Mouse (Mus musculus): Measurements from ENCODE around the gene Rai1. TPM values are rescaled to one million over a fixed set of nuclear protein-coding genes. Genes with fewer than 3 reads are reported as not detected.

Rai1 gene
- polyA plus RNA-seq, 1 experiment = 123 TPM

DNA sequence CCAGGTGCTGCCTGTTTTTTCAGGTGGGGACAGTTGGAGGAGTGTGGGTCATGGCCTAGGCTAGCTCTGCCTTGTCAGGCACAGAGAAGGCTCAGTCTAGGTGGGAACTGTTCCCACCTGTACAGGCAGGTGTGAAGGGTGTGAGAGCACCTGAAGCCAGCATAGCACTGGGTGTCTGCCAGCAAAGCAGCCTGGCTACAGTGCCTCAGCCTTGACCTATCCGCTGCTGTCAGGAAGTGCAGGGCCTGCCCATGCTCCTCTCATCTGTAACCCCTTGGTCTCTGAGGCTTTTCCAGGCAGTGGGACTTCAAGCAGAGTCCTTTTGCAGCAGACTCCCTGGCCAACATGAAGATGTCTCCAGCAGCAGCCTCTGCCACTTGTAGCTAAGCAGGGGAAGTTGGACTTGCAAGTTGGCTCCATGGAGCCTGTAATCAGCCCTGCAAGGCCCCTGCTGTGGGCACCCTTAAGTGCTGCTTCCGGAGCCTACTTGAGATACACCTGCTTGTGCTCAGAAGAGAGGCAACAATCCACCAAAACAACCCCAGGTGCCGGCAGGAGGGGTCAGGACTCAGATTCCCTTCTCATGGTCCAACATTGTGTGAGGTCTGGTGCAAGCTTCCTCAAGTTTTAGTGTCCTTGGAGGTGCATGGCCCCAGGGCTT, 55.8 kb downstream of the Rai1 start:
- H3K27ac ChIP-seq (ENCODE audit: insufficient read depth, low read depth, low read length) = no peak overlapping the region
- WGBS = 67% methylated on average over 3 of the region's 3 CpGs
- H3K4me1 ChIP-seq (ENCODE audit: control insufficient read depth, insufficient read depth, low read length) = peaks cover 40% of the 10 kb centered on the region
- no peak overlapping the region for H3K4me3 ChIP-seq (ENCODE audit: insufficient read depth, low read depth, low read length)
- TF ChIP-seq CTCF (IDR thresholded peaks at IDR 0.05; ENCODE audit: insufficient read depth, low read depth, low read length) (no peak), POLR2A (IDR thresholded peaks at IDR 0.05; ENCODE audit: insufficient read depth, low read depth, low read length) (no peak)

DNA sequence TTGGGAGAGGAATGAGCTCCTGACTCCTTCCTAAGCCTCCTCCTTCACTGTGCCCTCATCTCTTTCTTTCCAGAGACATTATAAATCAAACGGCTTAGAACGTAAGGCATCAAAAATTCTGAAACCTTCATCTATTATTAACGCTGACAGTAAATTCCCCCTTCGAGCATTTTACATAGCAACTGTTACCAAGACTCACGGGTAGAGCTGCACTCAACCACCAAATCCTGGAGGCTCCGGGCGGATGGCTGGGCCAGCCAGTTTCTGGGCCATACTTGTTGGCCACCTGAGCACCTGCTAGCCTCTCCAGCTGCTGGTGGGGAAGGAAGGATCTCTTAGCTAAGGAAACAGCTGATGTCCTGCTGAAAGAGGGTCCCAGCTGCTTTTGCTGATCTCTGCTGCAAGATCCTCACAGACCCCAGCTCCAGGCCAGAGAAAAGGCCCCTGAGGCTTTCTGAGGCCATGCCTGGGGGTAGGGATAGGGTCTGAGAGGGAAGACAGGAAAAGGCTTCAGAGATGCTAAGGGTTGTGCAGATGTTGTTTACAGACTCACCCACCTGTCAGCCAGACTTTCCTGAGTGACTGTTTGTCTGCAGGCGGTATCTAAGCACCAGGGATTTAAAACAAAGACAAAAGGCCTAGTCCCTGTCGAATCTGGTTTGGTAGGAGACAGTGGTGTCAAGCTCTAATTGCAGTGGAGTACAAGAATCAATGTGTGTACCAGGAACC, 56.5 kb downstream of the Rai1 start:
- peaks cover 43% of the 10 kb centered on the region for H3K4me1 ChIP-seq (ENCODE audit: control insufficient read depth, insufficient read depth, low read length)
- TF ChIP-seq CTCF (IDR thresholded peaks at IDR 0.05; ENCODE audit: insufficient read depth, low read depth, low read length) (no peak), POLR2A (IDR thresholded peaks at IDR 0.05; ENCODE audit: insufficient read depth, low read depth, low read length) (no peak)
- 28% methylated on average over 9 of the region's 9 CpGs for WGBS
- H3K27ac ChIP-seq (ENCODE audit: insufficient read depth, low read depth, low read length) = peak overlapping the region; percentile 61
- H3K4me3 ChIP-seq (ENCODE audit: insufficient read depth, low read depth, low read length) = no peak overlapping the region

GRCm38 (mm10) chr11:60162547-60162946, 57.7 kb downstream of the Rai1 start:
- no peak overlapping the region for H3K4me3 ChIP-seq (ENCODE audit: insufficient read depth, low read depth, low read length)
- H3K4me1 ChIP-seq (ENCODE audit: control insufficient read depth, insufficient read depth, low read length) = peaks cover 43% of the 10 kb centered on the region
- TF ChIP-seq CTCF (IDR thresholded peaks at IDR 0.05; ENCODE audit: insufficient read depth, low read depth, low read length) (no peak), POLR2A (IDR thresholded peaks at IDR 0.05; ENCODE audit: insufficient read depth, low read depth, low read length) (no peak)
- no peak overlapping the region for H3K27ac ChIP-seq (ENCODE audit: insufficient read depth, low read depth, low read length)
- WGBS = 78% methylated on average over 1 of the region's 1 CpGs

- Histone ChIP-seq H3K4me3 (ENCODE audit: insufficient read depth, low read depth, low read length) (no peak overlapping the region), H3K4me1 (ENCODE audit: control insufficient read depth, insufficient read depth, low read length) (peaks cover 47% of the 10 kb centered on the region), H3K27ac (ENCODE audit: insufficient read depth, low read depth, low read length) (no peak overlapping the region)
- no peak for TF ChIP-seq CTCF (IDR thresholded peaks at IDR 0.05; ENCODE audit: insufficient read depth, low read depth, low read length)
- TF ChIP-seq POLR2A (IDR thresholded peaks at IDR 0.05; ENCODE audit: insufficient read depth, low read depth, low read length) = no peak
- WGBS = 92% methylated on average over 4 of the region's 4 CpGs
These were observed 58.5 kb downstream of the Rai1 start for GRCm38 (mm10) chr11:60163362-60163761.

DNA sequence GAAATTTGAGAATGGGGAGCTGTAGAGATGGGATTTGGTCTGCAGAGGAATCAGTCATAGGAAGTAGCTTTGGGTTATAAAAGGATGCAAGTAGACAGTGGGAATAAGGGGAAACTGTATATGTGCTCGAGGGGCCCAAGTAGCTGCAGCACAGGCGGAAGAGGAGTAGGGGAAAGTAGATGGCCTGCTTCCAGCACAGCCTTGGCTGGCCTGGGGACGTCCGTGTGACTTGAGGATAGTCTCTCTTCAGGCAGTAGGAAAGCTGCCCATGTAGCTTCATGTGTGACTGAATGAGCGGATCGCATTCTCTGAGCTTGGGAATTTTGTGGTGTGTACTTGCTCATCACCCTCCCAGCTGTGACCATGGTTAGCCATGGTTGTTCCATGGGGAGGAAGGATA, 59.6 kb downstream of the Rai1 start:
- H3K4me3 ChIP-seq (ENCODE audit: insufficient read depth, low read depth, low read length) = no peak overlapping the region
- TF ChIP-seq POLR2A (IDR thresholded peaks at IDR 0.05; ENCODE audit: insufficient read depth, low read depth, low read length) (no peak), CTCF (IDR thresholded peaks at IDR 0.05; ENCODE audit: insufficient read depth, low read depth, low read length) (no peak)
- H3K27ac ChIP-seq (ENCODE audit: insufficient read depth, low read depth, low read length) = no peak overlapping the region
- H3K4me1 ChIP-seq (ENCODE audit: control insufficient read depth, insufficient read depth, low read length) = peaks cover 56% of the 10 kb centered on the region
- 65% methylated on average over 6 of the region's 6 CpGs for WGBS

- TF ChIP-seq CTCF (IDR thresholded peaks at IDR 0.05; ENCODE audit: insufficient read depth, low read depth, low read length) = no peak
- TF ChIP-seq POLR2A (IDR thresholded peaks at IDR 0.05; ENCODE audit: insufficient read depth, low read depth, low read length) = no peak
- H3K27ac ChIP-seq (ENCODE audit: insufficient read depth, low read depth, low read length) = no peak overlapping the region
- 40% methylated on average over 5 of the region's 5 CpGs for WGBS
These were observed 60.3 kb downstream of the Rai1 start for GRCm38 (mm10) chr11:60165076-60165475.

DNA sequence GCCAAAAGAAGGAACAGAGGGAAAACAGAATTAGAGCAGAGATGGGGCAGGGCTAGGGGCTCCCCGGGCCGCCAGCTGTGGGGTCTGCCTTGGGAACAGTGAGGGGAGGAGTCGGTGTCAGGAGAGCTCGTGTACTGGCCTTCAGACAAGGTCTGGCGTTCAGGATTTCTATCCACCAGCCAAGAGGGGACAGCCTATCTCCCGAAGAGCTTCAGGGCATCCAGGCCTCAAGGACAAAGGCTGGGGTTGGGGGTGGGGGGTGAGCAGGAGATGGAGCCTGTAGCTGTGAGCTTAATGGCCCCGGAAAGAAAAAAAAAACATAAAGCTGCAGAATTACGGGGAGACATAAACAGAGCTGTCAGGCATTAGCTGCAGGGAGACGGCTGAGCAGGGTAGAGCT, 64.0 kb downstream of the Rai1 start:
- 13% methylated on average over 9 of the region's 9 CpGs for WGBS
- no peak overlapping the region for H3K27ac ChIP-seq (ENCODE audit: insufficient read depth, low read depth, low read length)
- no peak overlapping the region for H3K4me3 ChIP-seq (ENCODE audit: insufficient read depth, low read depth, low read length)
- TF ChIP-seq CTCF (IDR thresholded peaks at IDR 0.05; ENCODE audit: insufficient read depth, low read depth, low read length) (no peak), POLR2A (IDR thresholded peaks at IDR 0.05; ENCODE audit: insufficient read depth, low read depth, low read length) (no peak)
- peaks cover 46% of the 10 kb centered on the region for H3K4me1 ChIP-seq (ENCODE audit: control insufficient read depth, insufficient read depth, low read length)

More at GRCm38 (mm10) chr11:60165076-60165475, 60.3 kb downstream of the Rai1 start:
- Histone ChIP-seq H3K4me1 (ENCODE audit: control insufficient read depth, insufficient read depth, low read length) (peaks cover 55% of the 10 kb centered on the region), H3K4me3 (ENCODE audit: insufficient read depth, low read depth, low read length) (no peak overlapping the region)

DNA sequence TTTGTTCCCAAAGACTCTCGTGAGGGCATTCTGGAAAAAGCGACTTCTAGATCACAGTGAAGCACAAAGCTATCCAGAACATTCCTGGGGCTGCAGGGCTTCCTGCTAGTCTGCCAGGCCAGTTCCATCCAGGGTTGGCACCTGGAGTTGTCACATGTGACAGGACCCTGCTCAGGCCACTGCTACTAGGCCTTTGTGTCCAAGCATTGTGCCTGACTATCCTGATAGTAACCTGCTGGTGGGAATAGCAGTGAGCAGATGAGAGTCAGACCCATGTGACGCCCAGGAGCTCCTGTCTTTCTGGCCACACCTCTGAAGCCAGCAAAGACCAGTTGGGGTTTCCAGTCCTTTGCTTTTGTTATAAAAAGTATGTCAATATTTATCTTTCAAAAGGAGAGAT, 67.3 kb downstream of the Rai1 start:
- no peak overlapping the region for H3K27ac ChIP-seq (ENCODE audit: insufficient read depth, low read depth, low read length)
- H3K4me1 ChIP-seq (ENCODE audit: control insufficient read depth, insufficient read depth, low read length) = peaks cover 56% of the 10 kb centered on the region
- WGBS = 89% methylated on average over 3 of the region's 3 CpGs
- TF ChIP-seq CTCF (IDR thresholded peaks at IDR 0.05; ENCODE audit: insufficient read depth, low read depth, low read length) = no peak
- TF ChIP-seq POLR2A (IDR thresholded peaks at IDR 0.05; ENCODE audit: insufficient read depth, low read depth, low read length) = no peak
- H3K4me3 ChIP-seq (ENCODE audit: insufficient read depth, low read depth, low read length) = no peak overlapping the region

DNA sequence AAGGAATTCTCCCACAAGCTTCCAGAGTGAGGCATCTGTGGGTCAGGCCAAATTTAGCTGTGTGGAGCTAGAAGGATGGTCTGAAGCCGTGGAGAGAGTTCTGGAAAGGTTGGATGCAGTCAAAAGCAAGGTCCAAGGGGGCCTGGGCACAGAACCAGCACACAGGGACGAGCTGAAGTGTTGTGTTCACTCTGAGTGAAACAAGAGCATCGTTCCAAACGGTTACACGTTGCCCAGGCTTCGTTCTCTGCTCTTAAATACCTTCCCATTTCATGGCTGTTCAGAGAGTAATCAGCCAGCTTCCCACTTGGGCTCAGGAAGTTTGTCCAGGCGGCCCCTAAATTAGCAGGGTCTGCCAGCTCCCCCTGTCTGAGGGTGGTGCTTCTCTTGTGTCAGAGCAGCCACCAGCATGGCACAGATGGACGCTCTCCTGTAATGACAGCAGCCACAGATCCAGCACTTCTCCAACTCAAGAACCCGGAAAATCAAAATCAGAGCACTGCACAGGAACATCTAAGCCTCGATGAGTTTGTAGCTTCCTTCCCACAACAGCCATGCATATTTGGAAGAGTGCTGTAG, 68.9 kb downstream of the Rai1 start:
- H3K4me3 ChIP-seq (ENCODE audit: insufficient read depth, low read depth, low read length) = no peak overlapping the region
- no peak for TF ChIP-seq CTCF (IDR thresholded peaks at IDR 0.05; ENCODE audit: insufficient read depth, low read depth, low read length)
- no peak for TF ChIP-seq POLR2A (IDR thresholded peaks at IDR 0.05; ENCODE audit: insufficient read depth, low read depth, low read length)
- 44% methylated on average over 10 of the region's 10 CpGs for WGBS
- 0 out of 2 replicates have a peak overlapping the region, but pooled peaks have one; percentile 3 for H3K27ac ChIP-seq (ENCODE audit: insufficient read depth, low read depth, low read length)
- H3K4me1 ChIP-seq (ENCODE audit: control insufficient read depth, insufficient read depth, low read length) = peaks cover 57% of the 10 kb centered on the region
